Mouse (Mus musculus): ENCODE measurements at regions not wholly inside any gene's neighbourhood (a gene's known extent, or its start where the extent isn't known, plus 50 kb on each side); places are given as distances from the start of the nearest gene placed in this dataset.
A peak's percentile ranks its signal among the peaks of the same experiment; 100 is the strongest.
"Not testable (repeated sequence)": the region's sequence is repeated elsewhere in the genome, so short reads cannot be mapped to it uniquely, and the experiment has no call there.

DNA sequence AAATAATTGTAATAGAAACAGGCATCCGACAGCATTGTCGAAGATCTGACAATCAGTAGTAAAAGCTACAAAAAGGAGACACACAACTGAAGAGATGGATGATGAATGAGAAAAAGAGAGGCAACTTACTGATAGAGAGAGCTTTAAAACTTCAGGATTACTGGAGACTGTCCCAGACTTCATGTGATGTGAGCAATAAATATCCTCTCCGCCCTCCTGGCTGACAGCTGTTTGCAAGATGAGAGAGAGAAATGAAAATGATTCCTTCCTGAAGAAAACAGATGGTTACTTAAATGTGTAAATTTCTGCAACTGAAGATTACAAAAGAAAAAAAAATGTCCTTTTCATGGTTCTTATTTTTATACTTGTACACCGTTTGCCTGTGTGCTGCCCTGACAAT, 306.7 kb upstream of the Ncam2 start:
- no peak for DNase-seq

DNA sequence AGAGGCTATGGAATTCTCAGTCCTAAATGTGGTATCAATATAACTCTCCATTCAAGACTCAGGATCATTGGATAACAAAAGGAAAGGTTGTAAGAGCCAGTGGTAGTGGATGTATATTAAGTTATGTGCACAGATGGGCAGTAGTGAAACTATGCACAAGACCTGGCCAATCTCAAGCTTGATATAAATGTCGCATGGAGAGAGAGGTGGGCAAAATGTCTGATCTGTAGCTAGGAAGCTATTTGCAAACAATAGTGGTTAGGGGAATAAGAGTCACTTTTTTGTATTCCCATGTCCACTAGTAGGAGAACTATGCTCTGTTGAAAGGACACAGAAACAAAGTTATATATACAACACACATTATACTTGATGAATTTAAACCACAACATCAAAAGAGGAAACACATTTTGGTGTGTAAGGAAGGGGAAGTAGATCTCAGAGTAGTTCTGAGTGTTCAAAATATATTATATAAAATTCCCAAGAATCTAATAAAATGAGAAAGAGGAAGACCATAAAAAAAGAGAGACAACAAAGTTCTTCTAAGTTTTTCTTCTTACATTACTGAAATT, 279.7 kb upstream of the Ncam2 start:
- DNase-seq = no peak

DNA sequence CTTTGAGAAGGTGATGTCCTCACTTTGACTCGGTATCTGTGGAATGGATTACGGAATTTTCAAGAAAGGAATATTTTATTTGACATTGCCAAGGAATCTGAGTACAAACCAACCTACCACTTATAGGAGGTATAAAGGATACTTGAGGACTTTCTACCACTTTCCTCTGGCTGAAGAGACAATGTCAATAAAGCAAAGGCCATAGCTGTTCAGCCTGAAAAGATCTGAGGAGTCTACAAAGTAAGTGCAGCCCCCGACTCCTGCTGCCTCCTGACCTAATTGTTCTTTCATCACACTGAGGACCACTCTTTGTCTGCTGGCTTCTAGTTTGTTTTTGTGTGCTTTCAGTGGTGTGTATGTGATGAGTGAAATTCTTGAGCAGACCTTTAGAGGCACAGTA, 269.5 kb upstream of the Ncam2 start:
- DNase-seq = no peak

DNA sequence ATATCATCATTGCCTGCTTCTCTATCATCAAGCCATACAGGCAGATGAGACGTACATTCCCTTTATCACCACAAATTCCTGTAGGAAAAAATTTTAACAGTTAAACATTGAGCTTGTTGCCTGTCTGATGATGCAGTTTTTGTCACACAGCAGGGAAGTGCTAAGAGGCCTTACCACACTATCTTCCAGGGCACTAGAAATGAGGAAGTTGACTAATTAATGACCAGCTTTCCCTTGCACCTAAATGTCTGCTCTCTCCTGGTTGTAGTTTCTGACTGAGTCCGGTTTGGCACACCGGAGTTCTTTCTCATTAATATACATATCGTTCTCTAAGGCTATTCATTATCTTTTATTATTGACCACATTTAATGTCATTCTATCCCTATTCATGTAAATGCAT, 269.0 kb upstream of the Ncam2 start:
- DNase-seq = no peak

DNA sequence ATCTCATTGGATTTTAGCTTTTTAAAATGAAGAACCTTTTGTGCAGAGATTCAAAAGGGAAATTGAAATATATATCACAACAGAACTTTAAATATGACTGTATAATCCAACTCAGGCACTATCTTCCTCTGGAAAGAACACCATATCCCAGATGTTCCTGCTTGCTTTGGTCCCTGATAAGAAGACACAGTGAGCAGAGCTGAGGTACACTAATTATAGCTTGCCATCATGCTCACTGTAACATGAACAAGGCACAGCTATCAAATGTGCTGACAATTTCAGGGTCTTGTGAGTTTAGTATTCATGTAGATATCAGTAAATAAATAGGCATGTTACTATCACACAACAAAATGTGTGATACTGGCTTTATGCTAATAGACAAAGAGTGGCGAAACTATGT, 264.8 kb upstream of the Ncam2 start:
- DNase-seq = no peak

DNA sequence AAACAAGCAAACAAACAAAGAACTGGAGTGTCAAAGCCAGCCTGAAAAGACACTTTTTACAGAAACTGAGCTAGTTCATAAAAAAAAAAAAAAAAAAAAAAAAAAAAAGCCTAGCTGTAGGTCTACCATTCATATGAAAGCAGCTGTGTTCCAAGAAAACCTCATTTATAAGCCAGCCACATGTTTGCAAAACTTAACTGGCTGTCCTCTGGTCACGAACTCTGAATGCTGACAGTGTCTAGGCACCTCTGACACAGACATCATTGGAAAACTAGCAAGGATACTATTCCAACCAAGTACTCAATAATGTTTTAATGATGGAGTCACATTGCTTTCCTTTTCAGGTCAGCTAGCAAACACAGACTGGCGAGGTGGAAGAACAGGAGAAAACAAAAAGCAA, 238.4 kb upstream of the Ncam2 start:
- DNase-seq = no peak

DNA sequence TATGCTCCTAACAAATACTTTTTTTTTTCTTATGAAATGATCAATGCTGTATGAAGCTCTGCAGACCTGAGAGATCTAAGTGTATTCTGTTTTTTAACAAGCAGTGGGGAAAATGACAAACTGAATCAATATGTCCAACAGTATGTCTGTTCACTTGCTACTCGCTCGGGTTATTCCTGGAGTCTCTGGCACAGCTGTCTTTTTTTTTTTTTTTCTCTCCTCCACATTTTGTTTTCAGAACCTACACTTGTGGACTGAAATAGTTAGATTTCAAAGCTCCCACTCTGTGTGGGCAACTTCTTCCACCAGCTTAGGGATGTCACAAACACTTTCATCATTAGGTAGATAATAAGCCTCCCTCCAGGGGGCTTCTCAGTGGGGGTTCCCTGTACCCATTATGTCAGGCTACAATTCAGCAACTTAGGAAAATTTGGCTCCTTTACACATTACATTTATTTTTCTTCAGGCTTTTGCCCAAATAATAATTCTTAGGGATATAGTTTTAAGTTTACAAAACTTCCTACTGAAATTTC, 218.9 kb upstream of the Ncam2 start:
- no peak for DNase-seq

DNA sequence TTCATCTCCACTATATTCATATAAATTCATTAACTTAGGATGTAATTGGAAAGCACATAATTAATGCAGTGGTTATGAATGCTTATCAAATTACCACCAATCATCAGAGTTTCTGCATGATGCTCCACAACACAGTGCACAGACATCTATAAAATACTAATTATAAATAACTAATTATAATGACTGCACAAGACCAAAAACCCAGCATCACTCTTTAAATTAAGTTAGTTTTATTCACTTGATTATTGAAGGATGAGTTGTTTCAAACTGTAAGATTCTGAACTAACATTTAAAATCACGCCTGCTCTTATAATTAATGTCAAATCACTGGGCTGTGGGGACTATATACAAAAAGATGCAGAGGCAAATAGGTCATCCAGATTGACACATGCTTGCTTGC, 212.7 kb upstream of the Ncam2 start:
- DNase-seq = no peak

DNA sequence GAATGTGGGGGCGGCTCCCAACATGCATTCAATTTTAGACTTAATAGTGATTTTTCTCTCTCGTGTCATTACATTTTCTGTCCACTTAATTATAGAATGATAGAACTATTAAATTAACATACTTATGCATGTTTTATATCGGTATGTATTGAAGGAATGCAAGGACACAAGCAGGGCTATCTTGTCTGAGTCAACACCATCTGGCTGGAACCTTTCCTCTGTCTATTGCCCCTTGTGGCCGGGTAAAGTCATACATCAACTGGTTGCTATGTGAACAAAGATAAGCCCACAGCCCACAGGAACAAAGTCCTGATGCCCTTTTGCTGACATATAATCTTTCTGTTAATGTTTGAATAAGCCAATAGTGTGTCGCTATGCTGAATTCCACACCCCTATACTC, 163.7 kb upstream of the Ncam2 start:
- not testable (repeated sequence) for DNase-seq

DNA sequence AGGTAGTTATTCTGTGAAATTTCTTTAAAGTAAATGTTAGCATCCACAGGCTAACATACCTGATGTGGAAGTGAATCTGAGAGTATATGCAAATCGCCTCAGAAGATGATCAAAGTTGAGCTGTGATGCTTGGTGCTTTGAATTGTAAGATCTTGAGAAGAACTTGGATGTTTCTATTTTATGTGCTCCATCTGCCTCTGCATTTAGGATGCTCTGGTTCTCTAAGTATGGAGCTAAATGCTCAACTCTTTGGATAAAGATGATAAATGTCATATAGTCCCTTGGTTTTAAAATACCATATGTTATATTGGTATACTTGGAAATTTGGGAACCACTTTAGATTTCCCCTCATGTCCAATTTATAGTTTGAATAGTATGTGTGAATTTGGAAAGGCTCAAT, 159.2 kb upstream of the Ncam2 start:
- DNase-seq = no peak

DNA sequence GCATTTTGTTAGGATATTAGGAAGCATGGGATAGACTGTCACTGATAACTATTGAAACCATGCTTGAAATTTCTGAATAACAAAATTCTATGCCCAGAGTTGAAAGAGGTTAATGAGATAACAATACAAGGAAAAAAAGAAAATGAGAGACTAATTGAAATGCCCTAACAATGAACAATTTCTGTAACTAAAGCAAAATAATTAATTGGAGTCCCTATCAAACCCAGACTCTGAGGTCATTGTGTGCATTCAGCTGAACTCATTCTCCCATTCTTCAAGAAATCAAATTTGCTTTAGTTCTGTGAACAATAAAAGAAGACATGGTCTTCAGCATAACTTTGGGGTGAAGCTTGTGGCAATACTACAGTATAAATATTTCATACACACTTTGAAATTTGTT, 154.8 kb upstream of the Ncam2 start:
- DNase-seq = no peak

DNA sequence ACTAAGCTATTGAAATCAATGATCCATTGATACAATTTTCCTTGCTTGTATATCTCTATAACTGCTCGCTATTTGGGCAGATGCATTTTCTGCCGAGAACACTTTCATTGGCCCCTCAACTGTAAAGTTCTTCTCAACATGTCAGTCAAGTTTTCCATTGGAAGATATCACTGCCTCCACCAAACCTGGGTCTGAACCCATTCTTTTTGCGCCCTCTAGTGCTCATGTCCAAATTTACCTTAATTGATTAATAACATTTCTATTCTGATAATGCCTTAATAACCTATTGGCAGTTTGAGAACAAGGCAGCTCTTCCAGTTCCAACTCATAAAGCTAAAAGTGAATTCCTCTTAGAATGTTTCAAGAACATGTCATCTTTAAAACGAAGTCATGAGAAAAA, 132.2 kb upstream of the Ncam2 start:
- peak; percentile 10 for DNase-seq
